Mouse (Mus musculus) limb, embryonic 14.5 days (tissue): ENCODE measurements around the gene Prss38. TPM values are rescaled to one million over a fixed set of nuclear protein-coding genes. Genes with fewer than 3 reads are reported as not detected.
A peak's percentile ranks its signal among the peaks of the same experiment; 100 is the strongest.

ENCODE experiments used
- ATAC-seq: fragments of 200-750 bp; cut with Nextera tagmentation; 2 replicates; pipeline ENCODE4 v1.8.0; 2017; ENCODE audit warnings: low read depth, moderate number of reproducible peaks, moderate TSS enrichment; ENCODE audit not compliant: low FRiP score
- DNase-seq: peaks from one replicate; pipeline ENCODE4 v3.0.0-alpha.2; 2015; ENCODE audit warnings: low spot score
- H3K27ac ChIP-seq: fragments of 300-500 bp; sonication (generic); replicated peaks from 2 replicates; pipeline ENCODE4 v1.5.1; 2014; ENCODE audit warnings: low read depth, mild to moderate bottlenecking, low read length, moderate library complexity, mixed read lengths
- H3K27me3 ChIP-seq: fragments of 300-500 bp; sonication (generic); 2 replicates; pipeline ENCODE4 v1.6.1; 2014; ENCODE audit warnings: low read length, mixed read lengths; ENCODE audit not compliant: control insufficient read depth, insufficient read depth
- H3K36me3 ChIP-seq: fragments of 300-500 bp; sonication (generic); 2 replicates; pipeline ENCODE4 v1.6.1; 2014; ENCODE audit warnings: mild to moderate bottlenecking, low read length, moderate library complexity, mixed read lengths; ENCODE audit not compliant: control insufficient read depth, insufficient read depth
- H3K4me1 ChIP-seq: fragments of 300-500 bp; sonication (generic); 2 replicates; pipeline ENCODE4 v1.6.1; 2014; ENCODE audit warnings: antibody characterized with exemption, low read length, mixed read lengths; ENCODE audit not compliant: control insufficient read depth, insufficient read depth
- H3K4me2 ChIP-seq: fragments of 300-500 bp; sonication (generic); replicated peaks from 2 replicates; pipeline ENCODE4 v1.6.1; 2014; ENCODE audit warnings: low read depth, mild to moderate bottlenecking, low read length, moderate library complexity; ENCODE audit not compliant: severe bottlenecking
- H3K4me3 ChIP-seq: fragments of 300-500 bp; sonication (generic); replicated peaks from 2 replicates; pipeline ENCODE4 v1.5.1; 2014; ENCODE audit warnings: low read length
- H3K9ac ChIP-seq: fragments of 300-500 bp; sonication (generic); 2 replicates; pipeline ENCODE4 v1.6.1; 2014; ENCODE audit warnings: mild to moderate bottlenecking, low read depth, low read length, moderate library complexity; ENCODE audit not compliant: severe bottlenecking
- H3K9me3 ChIP-seq: fragments of 300-500 bp; sonication (generic); 2 replicates; pipeline ENCODE4 v1.6.1; 2016; ENCODE audit warnings: low read length; ENCODE audit not compliant: control insufficient read depth
- POLR2A ChIP-seq: fragments of 200-500 bp; IDR thresholded peaks from 2 replicates; pipeline ENCODE4 v1.8.0; 2012; ENCODE audit warnings: inconsistent platforms, mild to moderate bottlenecking, moderate library complexity, borderline replicate concordance; ENCODE audit not compliant: insufficient read depth, insufficient read length; ENCODE audit errors: extremely low read depth
- WGBS: fragments of 180-500 bp; shearing (Covaris S2); extraction: QIAGEN DNeasy Blood & Tissue Kit; methylation state at CpG from one replicate; pipeline ENCODE4 v1.1.7; 2014; 5-methylcytosine and 5-hydroxymethylcytosine counted together
- polyA plus RNA-seq, 2 experiments: library from polyadenylated mRNA; depleted of rRNA in 1 of 2; stranded (reverse) in 1 of 2; unstranded in 1 of 2; fragments of >200 nt; fragmentation: Nextera tagmentation in 1 of 2; extraction: Ambion mirVana in 1 of 2; gene quantifications; 2 replicates each; pipeline versions ENCODE4 v1.2.1 to v1.2.3; 2012 to 2014

Prss38 gene
- polyA plus RNA-seq, 2 experiments: 0.13 TPM; not detected in 1

DNA sequence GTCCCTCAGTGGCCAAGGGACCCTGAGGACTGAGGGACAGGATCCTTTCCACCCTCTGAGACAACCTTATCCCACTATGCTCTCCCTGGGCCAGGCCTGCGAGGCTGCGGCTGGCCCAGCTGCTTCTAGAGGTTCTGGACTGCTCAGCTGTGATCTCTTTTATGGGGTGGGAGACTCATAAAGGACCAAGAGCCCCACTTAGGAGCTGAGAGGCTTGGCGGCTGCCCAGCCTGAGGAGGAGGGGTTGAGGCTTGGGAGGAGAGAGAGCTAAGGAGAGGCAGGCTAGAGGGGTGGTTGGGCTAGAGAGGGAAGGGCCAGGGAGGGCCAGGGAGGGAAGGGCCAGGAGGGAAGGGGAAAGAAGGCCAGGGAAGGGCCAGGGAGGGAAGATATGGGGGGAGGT, 11.0 kb downstream of the Prss38 start:
- Histone ChIP-seq H3K4me3 (no peak overlapping the region), H3K27me3 (no peaks in the 10 kb centered on the region), H3K36me3 (no peaks in the 10 kb centered on the region), H3K4me1 (peaks cover 42% of the 10 kb centered on the region), H3K4me2 (no peak overlapping the region; the same call in 1 of the 2 replicates), H3K27ac (peak overlapping the region; percentile 87), H3K9me3 (no peaks in the 10 kb centered on the region), H3K9ac (no peak overlapping the region)
- no peak for TF ChIP-seq POLR2A
- 6% methylated on average over 3 of the region's 3 CpGs for WGBS
- ATAC-seq: peak; percentile 89
- DNase-seq: peak; percentile 88

DNA sequence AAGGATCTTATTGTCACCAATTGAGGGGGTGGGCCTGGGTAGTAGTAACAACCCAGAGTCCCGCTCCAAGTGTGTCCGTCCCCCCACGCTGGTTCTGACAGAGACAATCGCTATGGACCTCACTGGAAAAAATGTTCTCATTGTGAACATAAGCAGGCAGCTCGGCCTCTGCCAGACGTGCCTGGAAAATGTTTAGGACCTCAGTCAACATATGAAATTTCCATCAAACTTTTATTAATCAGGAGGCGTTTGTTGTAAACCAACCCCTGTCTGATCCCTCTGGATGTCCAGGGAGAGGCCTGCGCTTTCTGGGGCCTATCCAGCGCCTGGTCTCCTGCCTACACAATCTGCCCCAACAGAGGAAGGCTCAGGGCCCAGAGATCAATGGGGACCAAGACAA, 11.4 kb downstream of the Prss38 start:
- Histone ChIP-seq H3K27ac (peak overlapping the region; percentile 87), H3K4me1 (peaks cover 42% of the 10 kb centered on the region), H3K9me3 (no peaks in the 10 kb centered on the region), H3K27me3 (no peaks in the 10 kb centered on the region), H3K36me3 (no peaks in the 10 kb centered on the region), H3K4me3 (no peak overlapping the region), H3K4me2 (no peak overlapping the region; the same call in 1 of the 2 replicates), H3K9ac (no peak overlapping the region)
- 34% methylated on average over 9 of the region's 9 CpGs for WGBS
- no peak for TF ChIP-seq POLR2A
- peak; percentile 81 for DNase-seq
- peak; percentile 79 for ATAC-seq

DNA sequence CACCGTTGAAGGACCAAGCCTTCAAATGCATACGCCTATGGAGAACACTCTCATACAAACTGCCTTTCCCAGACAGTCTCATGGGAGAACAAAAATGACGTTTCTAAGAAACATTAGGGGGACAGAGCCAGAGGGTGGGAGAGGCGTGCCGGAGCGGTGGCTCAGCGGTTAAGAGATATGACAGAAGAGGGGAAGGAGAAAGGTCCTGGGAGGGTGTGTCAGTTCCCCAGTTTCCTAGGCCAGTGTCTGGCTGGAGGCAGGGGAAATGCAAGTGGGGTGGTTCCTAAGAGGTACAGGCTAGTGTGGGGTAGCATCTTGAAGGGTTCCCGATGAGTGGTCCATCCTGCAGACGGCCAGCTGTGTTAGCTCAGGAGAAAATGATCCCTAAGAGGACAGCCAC, 14.2 kb downstream of the Prss38 start:
- Histone ChIP-seq H3K9me3 (no peaks in the 10 kb centered on the region), H3K36me3 (no peaks in the 10 kb centered on the region), H3K9ac (no peak overlapping the region), H3K4me2 (no peak overlapping the region), H3K27me3 (no peaks in the 10 kb centered on the region), H3K27ac (no peak overlapping the region), H3K4me1 (peaks cover 47% of the 10 kb centered on the region), H3K4me3 (no peak overlapping the region)
- DNase-seq (no peak), ATAC-seq (no peak)
- 86% methylated on average over 9 of the region's 9 CpGs for WGBS
- no peak for TF ChIP-seq POLR2A

DNA sequence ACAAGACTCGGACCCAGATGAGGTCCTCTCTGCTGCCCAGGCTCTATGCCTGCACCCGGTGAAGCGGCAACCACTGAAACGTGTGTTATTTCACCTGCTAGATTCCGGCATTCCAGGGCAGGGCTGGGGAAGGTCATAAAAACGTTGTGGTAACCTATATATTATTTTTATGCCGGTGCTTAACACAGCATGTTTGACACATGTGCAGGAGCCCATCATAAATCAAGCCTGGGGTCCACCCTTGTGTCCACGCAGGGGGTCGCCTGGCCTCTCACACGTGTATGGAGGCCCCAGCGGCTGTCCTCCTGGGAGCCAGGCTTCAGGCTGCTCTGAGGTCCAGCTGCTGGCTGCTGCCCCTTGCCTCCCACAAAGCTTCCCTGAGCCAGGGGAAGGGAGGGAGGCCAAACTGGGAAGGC, 18.6 kb downstream of the Prss38 start:
- H3K36me3 ChIP-seq: no peaks in the 10 kb centered on the region
- no peak overlapping the region for H3K9ac ChIP-seq
- WGBS: 13% methylated on average over 11 of the region's 11 CpGs
- H3K4me2 ChIP-seq: no peak overlapping the region
- DNase-seq (peak; percentile 47), ATAC-seq (peak; percentile 69)
- no peak overlapping the region for H3K4me3 ChIP-seq
- H3K27me3 ChIP-seq: no peaks in the 10 kb centered on the region
- TF ChIP-seq POLR2A: no peak
- H3K9me3 ChIP-seq: no peaks in the 10 kb centered on the region
- peaks cover 14% of the 10 kb centered on the region for H3K4me1 ChIP-seq
- no peak overlapping the region for H3K27ac ChIP-seq

DNA sequence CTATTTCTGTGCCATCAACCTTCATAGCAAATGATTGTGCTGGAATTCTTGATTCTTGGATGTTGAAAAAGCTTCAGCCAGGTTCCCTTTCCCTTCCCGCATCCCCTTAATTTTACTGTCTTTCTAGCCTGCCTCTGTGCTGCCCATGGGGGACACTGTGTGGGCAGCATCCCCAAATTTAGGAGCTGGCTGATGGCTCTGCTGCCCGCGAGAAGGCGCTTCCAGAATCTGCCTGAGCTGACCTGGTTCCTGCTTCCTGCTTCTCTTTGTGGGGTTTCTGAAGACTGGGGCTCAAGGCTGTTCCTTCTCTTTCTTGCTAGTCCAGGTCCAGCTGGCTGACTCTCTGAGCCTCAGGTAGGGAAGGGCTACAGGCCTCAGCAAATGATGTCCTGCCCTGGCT, 20.7 kb downstream of the Prss38 start:
- TF ChIP-seq POLR2A: no peak
- 83% methylated on average over 4 of the region's 4 CpGs for WGBS

DNA sequence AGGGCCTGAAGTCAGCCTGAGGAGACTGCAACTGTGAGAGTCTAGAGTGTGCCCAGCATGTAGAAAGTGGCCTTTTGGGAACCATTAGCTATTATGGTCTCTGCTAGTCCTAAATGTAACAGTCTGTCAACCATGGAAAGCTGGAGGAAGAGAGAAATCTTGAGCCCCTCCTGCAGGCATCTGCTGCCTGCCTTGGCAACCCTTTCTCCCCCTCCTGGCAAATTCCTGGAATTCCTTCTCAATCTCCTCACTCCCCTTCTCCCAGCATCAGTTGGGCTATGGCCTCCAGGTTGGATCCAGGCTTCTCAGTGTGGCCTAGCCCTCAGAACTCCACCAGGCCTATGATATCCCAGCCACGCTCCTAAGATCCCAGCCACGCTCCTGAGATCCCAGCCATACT, 25.1 kb downstream of the Prss38 start:
- H3K9ac ChIP-seq: no peak overlapping the region
- H3K4me3 ChIP-seq: no peak overlapping the region
- DNase-seq (peak; percentile 31), ATAC-seq (no peak; the same call in 1 of the 2 replicates)
- H3K27me3 ChIP-seq: no peaks in the 10 kb centered on the region
- WGBS: 47% methylated on average over 2 of the region's 2 CpGs
- TF ChIP-seq POLR2A: no peak
- no peaks in the 10 kb centered on the region for H3K36me3 ChIP-seq
- H3K4me1 ChIP-seq: peaks cover 11% of the 10 kb centered on the region
- H3K4me2 ChIP-seq: no peak overlapping the region
- no peaks in the 10 kb centered on the region for H3K9me3 ChIP-seq
- H3K27ac ChIP-seq: 0 out of 2 replicates have a peak overlapping the region, but pooled peaks have one; percentile 34

More for the DNA sequence above, 20.7 kb downstream of the Prss38 start:
- Histone ChIP-seq H3K27me3 (no peaks in the 10 kb centered on the region), H3K36me3 (no peaks in the 10 kb centered on the region), H3K4me1 (peaks cover 21% of the 10 kb centered on the region), H3K9me3 (no peaks in the 10 kb centered on the region), H3K27ac (no peak overlapping the region), H3K9ac (no peak overlapping the region), H3K4me3 (no peak overlapping the region), H3K4me2 (no peak overlapping the region)
- ATAC-seq (no peak), DNase-seq (no peak)
